Mouse (Mus musculus): ENCODE data around the gene Pten.

DNA sequence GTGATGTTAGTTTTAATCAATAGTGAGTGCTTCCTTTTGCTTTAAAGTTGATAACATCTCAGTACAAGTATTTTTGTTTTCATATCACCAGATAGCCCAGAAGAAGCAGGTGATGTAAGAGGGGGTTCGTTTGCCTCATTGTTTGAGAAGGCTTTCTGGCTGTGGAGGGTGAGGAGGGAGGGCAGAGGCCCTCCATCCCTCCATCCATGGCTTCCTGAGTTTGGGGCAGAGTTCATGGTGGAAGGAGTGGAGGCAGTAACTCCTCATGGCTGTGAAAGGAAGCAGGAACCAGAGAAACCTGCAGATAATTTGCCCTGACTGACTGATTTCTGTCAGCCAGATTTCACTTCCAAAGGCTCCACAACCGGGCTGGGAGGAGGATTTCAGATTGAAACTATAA is 21.1 kb downstream of the Pten start:
- no peak for TF ChIP-seq CTCF (IDR thresholded peaks at IDR 0.05; ENCODE audit: low read depth, low read length)
- TF ChIP-seq EP300 (IDR thresholded peaks at IDR 0.05; ENCODE audit: insufficient read depth, low read depth, low read length): no peak
